Mouse (Mus musculus): ENCODE results near the gene Ndst4. TPM values are rescaled to one million over a fixed set of nuclear protein-coding genes. Genes with fewer than 3 reads are reported as not detected.

Gene Ndst4
- polyA plus RNA-seq, 1 experiment from 2014 or later: 2.6 TPM

DNA sequence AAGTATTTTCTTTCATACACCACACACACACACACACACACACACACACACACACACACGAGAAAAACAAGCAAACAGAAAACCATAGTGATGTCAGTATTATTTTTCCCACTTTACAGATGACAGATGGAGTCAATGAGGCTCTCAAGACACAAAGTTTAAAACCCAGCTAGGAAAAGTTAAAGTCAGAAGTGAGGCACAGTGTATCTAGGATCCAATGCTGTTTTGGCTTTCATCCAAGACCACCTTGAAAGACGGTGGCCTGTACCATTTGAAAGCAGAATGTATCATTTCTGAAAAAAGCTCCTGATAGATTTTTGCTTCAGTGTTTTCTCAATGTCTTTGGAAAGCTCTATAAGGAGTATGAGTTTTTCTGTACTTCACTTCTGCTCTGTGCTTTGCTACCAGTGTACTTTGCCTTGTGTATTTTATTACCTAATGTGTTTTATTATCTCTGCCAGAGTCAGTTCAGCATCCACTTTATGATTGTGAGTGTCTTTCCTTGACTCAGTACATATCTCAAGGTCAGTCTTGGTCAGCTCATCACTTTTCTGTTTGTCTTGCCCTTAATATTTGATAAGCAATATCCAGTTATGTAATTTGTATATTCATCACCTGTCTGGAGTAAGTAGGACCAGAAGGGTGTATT is 257.1 kb downstream of the Ndst4 start:
- H3K4me2 ChIP-seq: no peak overlapping the region
- H3K9me3 ChIP-seq: no peaks in the 10 kb centered on the region
- no peak overlapping the region for H3K4me3 ChIP-seq
- no peaks in the 10 kb centered on the region for H3K27me3 ChIP-seq
- no peak overlapping the region for H3K9ac ChIP-seq
- 59% methylated on average over 2 of the region's 2 CpGs for WGBS
- 0 out of 2 replicates have a peak, but pooled peaks cover 2% of the 10 kb centered on the region for H3K4me1 ChIP-seq (replicated peaks)
- ATAC-seq (ENCODE audit: low read depth): no peak
- no peak overlapping the region for H3K27ac ChIP-seq (replicated peaks)
- no peaks in the 10 kb centered on the region for H3K36me3 ChIP-seq

DNA sequence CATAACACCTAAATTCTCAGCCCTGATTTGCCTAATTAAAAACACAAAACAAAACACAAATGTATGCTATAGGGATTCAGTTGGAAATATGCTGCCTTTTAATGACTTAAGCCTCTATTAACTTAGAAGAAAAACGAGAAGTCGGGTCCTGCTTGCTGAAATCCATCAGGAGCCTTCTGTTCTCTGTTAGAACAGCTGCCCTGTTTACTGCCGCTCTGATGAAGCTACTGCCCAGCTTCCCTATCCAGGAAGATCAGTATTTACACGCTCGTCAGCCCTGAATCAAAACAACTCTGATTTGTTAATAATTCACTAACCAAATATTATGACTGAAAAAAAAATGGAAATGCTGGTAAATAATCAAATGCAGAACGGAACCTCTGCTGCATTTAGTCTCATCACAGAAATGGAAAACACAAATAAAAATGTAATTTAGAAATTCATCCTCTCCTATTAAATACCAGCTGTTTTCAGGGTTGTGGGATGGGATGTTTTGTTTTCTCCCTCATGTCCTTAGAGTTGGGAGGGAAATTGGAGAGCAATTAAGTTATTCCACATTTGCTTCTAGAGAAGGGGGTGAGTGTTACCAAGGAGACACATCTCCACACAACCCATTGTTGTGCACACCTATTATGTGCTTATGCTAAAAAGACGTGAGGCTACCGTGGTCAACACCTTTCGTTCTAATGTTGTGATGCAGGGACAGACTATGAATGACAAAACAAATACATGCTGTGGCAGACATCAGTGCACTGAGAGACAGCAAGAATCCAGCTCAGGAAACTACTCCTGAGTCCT is 270.3 kb downstream of the Ndst4 start:
- peaks cover 16% of the 10 kb centered on the region; the same call in 1 of the 2 replicates for H3K4me1 ChIP-seq (replicated peaks)
- no peaks in the 10 kb centered on the region for H3K36me3 ChIP-seq
- H3K27me3 ChIP-seq: no peaks in the 10 kb centered on the region
- H3K27ac ChIP-seq (replicated peaks): 0 out of 2 replicates have a peak overlapping the region, but pooled peaks have one; percentile 1
- no peak overlapping the region for H3K4me2 ChIP-seq
- 43% methylated on average over 9 of the region's 9 CpGs for WGBS
- H3K4me3 ChIP-seq: no peak overlapping the region
- H3K9ac ChIP-seq: no peak overlapping the region
- H3K9me3 ChIP-seq: no peaks in the 10 kb centered on the region
- 0 out of 2 replicates have a peak, but pooled peaks have one; percentile 47 for ATAC-seq (ENCODE audit: low read depth)

DNA sequence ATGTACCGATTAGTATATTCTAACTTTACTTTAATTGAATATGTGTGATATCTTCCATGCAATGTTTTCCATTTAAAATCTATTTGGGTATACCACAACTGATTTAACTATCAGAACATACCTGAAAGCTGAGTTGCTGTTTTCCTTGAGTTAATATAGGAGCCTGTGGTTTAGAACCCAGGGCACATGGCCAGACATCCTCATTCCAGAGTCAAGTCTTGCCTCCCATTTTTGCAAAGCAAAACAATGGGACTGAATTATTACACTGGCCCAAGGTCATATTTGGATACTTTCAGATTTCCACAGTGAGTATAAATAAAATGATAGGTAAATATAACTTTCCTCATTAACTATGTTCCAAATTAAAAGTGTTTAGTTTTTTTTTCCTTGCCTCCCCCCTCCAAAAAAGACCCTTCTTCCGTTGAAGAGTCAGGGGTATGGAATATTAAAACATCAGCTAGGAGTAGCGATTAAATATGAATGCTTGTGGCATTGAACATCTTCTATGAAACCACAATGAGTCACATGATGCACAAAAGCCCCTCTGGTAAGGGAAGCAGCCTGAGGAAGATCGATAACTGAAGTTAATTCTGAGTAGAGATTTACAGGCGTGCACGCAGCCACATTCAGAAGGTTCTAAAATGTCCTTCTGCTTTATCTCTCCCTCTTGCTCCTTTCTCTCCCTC is 271.5 kb downstream of the Ndst4 start:
- 74% methylated on average over 6 of the region's 6 CpGs for WGBS

DNA sequence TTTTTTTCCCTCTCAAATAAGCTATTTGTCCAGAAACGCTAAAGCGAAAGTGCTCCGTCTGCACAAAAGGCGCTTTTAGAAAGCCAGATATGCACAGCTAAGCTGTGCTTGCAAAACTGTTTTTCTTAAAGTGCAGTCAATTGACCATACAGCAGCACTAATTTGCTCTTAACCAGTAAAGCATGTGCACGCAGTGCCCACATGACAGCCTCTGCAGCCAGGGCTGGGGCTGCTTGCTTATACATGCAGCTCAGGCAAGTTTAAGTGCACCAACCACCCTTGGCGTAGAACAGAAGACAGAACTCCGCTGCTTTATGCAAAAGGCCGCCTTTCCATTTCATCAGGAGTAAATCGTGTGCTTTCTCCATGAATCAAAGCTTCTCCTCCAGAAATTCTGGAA is 275.0 kb downstream of the Ndst4 start:
- peak overlapping the region; percentile 32 for H3K4me2 ChIP-seq
- H3K27ac ChIP-seq (replicated peaks): 0 out of 2 replicates have a peak overlapping the region, but pooled peaks have one; percentile 4
- H3K36me3 ChIP-seq: no peaks in the 10 kb centered on the region
- H3K4me3 ChIP-seq: no peak overlapping the region
- 49% methylated on average over 9 of the region's 9 CpGs for WGBS
- peak; percentile 77 for ATAC-seq (ENCODE audit: low read depth)
- no peaks in the 10 kb centered on the region for H3K27me3 ChIP-seq
- H3K9ac ChIP-seq: no peak overlapping the region
- no peaks in the 10 kb centered on the region for H3K9me3 ChIP-seq
- peaks cover 16% of the 10 kb centered on the region; the same call in 1 of the 2 replicates for H3K4me1 ChIP-seq (replicated peaks)

More for the DNA sequence above, 271.5 kb downstream of the Ndst4 start:
- H3K9ac ChIP-seq: no peak overlapping the region
- no peaks in the 10 kb centered on the region for H3K27me3 ChIP-seq
- H3K4me3 ChIP-seq: no peak overlapping the region
- H3K36me3 ChIP-seq: no peaks in the 10 kb centered on the region
- H3K4me2 ChIP-seq: no peak overlapping the region
- H3K4me1 ChIP-seq (replicated peaks): peaks cover 16% of the 10 kb centered on the region; the same call in 1 of the 2 replicates
- H3K27ac ChIP-seq (replicated peaks): no peak overlapping the region
- no peak for ATAC-seq (ENCODE audit: low read depth)
- no peaks in the 10 kb centered on the region for H3K9me3 ChIP-seq

DNA sequence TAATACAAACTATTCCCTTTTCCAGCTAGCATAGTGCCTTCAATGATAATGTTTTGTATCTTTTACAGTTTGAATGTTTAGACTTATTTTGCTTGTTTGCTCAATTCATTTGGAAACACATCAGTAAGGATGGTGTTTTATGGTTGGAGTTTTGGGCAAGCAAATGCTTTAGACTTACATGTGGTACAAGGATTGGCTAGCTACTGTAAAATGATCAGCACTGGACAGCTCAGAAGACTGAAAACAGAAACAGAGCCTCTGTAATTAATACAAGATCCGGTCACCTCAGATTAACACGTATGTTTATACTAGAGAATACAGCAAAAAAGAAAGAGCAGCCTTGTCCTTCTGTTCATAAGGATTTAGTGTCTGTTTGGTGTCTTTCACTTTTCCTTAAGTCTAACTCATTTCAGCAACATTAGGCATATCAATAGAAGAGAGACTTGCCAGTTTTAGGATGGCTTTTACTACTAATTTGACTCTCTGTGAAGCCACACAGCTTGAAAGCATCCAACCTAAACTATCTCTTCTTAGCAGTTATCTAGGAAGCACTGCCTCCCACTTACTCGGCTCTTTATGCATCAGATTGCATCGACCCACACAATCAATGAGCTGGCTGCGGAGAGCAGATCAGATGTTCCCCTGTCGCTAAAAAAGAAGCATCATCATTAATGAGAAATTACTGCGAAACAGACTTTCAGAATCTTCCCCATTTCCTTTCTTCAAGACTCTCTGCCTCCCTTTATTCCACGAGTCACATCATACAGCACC is 279.8 kb downstream of the Ndst4 start:
- no peaks in the 10 kb centered on the region for H3K36me3 ChIP-seq

DNA sequence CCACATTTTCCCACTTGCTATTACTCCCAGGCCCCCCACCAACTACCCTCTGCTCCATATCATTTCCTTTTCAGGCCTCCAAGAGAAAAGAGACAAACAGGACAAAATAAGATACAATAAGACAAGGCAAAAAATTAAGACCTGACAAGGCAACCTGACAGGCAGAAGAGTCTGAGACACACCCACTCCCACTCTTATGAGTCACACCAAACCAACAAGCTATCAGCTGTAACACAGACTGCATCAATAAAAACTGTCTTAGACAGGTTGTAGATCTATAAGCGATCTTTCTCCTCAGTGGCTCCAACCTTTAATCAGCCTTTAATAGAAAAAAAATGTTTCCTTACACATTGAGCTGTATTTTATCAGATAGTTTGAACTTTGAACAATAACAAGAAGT is 280.7 kb downstream of the Ndst4 start:
- Histone ChIP-seq H3K4me2 (no peak overlapping the region), H3K27me3 (no peaks in the 10 kb centered on the region), H3K27ac (replicated peaks) (no peak overlapping the region), H3K36me3 (no peaks in the 10 kb centered on the region), H3K4me3 (no peak overlapping the region), H3K4me1 (replicated peaks) (no peaks in the 10 kb centered on the region), H3K9me3 (no peaks in the 10 kb centered on the region), H3K9ac (no peak overlapping the region)
- no peak for ATAC-seq (ENCODE audit: low read depth)
- WGBS: 98% methylated on average over 1 of the region's 1 CpGs

More for the DNA sequence above, 279.8 kb downstream of the Ndst4 start:
- Histone ChIP-seq H3K27ac (replicated peaks) (no peak overlapping the region), H3K4me1 (replicated peaks) (0 out of 2 replicates have a peak, but pooled peaks cover 3% of the 10 kb centered on the region), H3K9ac (no peak overlapping the region), H3K27me3 (no peaks in the 10 kb centered on the region), H3K9me3 (no peaks in the 10 kb centered on the region), H3K4me2 (no peak overlapping the region), H3K4me3 (no peak overlapping the region)
- WGBS: 77% methylated on average over 8 of the region's 8 CpGs
- ATAC-seq (ENCODE audit: low read depth): no peak

DNA sequence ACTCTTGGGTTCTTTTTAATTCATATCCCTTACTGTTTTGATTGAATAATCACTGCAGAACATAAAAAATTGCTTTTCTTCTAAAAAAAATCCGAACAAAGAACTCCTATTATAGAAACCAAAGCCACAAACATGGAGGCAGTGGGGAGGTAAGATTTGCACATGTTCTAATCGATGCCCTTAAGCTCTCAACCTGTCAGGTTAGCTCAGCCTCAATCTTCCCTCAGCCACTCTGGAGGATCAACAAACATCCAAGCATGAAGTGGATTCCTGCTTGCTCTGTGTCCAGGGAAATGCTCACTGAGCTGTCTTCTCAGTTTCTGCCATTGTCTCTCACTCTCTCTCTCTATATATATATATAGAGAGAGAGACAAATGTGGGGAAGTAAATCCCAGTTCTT is 283.7 kb downstream of the Ndst4 start:
- WGBS: 84% methylated on average over 2 of the region's 2 CpGs
- H3K4me2 ChIP-seq: no peak overlapping the region
- ATAC-seq (ENCODE audit: low read depth): no peak
- H3K9ac ChIP-seq: no peak overlapping the region
- no peaks in the 10 kb centered on the region for H3K9me3 ChIP-seq
- no peak overlapping the region for H3K4me3 ChIP-seq
- H3K27ac ChIP-seq (replicated peaks): no peak overlapping the region
- H3K27me3 ChIP-seq: no peaks in the 10 kb centered on the region
- H3K36me3 ChIP-seq: no peaks in the 10 kb centered on the region
- H3K4me1 ChIP-seq (replicated peaks): 0 out of 2 replicates have a peak, but pooled peaks cover 4% of the 10 kb centered on the region

DNA sequence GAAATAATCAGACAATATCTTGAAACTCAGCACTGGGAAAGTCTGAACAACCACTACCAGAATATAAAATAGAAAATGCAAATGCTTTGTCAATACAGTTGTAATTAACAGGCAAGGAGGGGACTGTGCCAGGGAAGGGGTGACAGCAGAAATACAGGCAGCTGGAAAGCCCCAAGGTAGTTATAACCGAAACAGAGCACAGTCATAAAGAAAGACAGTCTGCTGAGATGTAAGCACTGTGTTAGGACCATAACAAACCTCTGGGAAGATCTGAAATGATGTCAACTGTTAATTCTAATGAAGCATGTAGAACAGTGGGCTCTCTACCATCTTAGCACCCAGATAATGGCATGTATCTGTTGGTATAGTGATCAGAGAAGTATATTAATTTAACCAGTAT is 287.1 kb downstream of the Ndst4 start:
- Histone ChIP-seq H3K4me3 (no peak overlapping the region), H3K9me3 (no peaks in the 10 kb centered on the region), H3K4me2 (no peak overlapping the region), H3K4me1 (replicated peaks) (0 out of 2 replicates have a peak, but pooled peaks cover 4% of the 10 kb centered on the region), H3K36me3 (no peaks in the 10 kb centered on the region), H3K27me3 (no peaks in the 10 kb centered on the region), H3K9ac (no peak overlapping the region), H3K27ac (replicated peaks) (no peak overlapping the region)
- ATAC-seq (ENCODE audit: low read depth): peak; percentile 85; the same call in 1 of the 2 replicates
- WGBS: 38% methylated on average over 1 of the region's 1 CpGs

DNA sequence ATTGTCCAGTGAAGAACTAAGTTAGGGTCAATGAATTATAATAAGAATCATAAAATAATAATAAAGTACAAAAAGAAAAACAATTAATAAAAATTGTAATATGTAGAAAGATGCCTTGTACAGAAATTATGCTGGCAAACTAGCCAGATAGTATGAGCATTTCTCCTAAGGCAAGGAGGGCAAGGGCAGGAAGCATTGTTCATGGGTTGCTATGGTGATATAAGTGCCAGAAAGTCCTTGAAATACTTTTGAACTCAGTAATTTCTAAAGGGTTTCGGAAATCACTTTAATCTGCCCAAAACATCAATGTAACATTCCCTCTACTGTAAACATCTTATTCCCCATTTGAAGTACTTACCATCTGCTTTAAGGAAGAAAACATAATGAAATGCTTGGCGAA is 319.1 kb downstream of the Ndst4 start:
- no peak for ATAC-seq (ENCODE audit: low read depth)
- 88% methylated on average over 2 of the region's 2 CpGs for WGBS
- Histone ChIP-seq H3K36me3 (no peaks in the 10 kb centered on the region), H3K27me3 (no peaks in the 10 kb centered on the region), H3K4me1 (replicated peaks) (no peaks in the 10 kb centered on the region), H3K27ac (replicated peaks) (no peak overlapping the region), H3K9me3 (no peaks in the 10 kb centered on the region), H3K4me2 (no peak overlapping the region), H3K4me3 (no peak overlapping the region), H3K9ac (no peak overlapping the region)

DNA sequence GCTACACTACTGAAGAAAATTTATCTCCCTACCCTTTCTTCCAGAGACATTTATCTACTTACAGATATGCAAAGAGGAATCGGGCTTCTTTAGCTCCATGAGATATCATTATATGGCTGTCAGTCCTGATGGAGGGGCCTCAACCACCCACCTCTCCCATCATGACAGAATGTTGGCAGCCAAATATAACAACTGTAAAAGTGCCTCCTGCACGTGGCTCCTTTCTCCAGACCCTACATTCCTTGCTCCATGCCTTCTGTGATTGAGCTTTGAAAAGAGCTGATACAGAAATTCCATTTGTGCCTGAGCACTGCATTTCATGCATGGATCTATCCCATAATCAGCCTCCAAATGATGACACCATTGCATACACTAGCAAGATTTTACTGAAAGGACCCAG is 331.1 kb downstream of the Ndst4 start:
- no peak overlapping the region for H3K4me3 ChIP-seq
- H3K9me3 ChIP-seq: no peaks in the 10 kb centered on the region
- no peaks in the 10 kb centered on the region for H3K4me1 ChIP-seq (replicated peaks)
- H3K36me3 ChIP-seq: no peaks in the 10 kb centered on the region
- no peak overlapping the region for H3K9ac ChIP-seq
- ATAC-seq (ENCODE audit: low read depth): no peak
- 86% methylated on average over 2 of the region's 2 CpGs for WGBS
- no peak overlapping the region for H3K4me2 ChIP-seq
- no peak overlapping the region for H3K27ac ChIP-seq (replicated peaks)
- no peaks in the 10 kb centered on the region for H3K27me3 ChIP-seq

DNA sequence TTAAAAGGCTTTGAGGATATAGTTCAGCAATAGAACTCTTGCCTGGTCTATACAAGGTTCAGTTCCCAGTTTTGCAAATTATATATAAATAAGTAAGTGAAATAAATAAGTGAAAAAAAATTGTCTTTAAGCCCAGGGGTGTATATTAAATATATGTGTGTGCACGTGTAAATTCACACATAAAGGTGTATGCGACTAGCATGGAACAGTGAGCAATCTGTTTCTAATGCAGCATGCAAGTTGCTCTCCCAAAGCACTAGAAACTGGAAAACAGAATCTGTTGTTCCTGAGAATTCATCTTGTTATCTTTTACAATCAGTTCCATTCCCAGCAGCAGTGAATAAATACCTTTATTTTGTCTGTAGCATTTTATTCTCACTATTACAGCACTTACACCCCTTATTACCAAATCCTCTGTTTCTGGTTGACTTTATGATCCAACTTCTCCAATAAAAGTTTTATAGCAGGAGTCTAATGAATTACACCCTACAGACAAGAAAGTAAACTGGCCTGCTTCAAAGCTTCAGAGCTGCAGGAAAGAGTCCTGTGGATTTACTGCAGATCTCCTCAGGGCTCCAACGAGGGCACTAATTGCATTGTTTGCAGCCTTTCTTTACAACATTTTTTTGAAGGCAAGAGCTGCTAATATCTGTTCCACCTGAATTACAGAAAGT is 340.7 kb downstream of the Ndst4 start:
- Histone ChIP-seq H3K27ac (replicated peaks) (no peak overlapping the region), H3K9ac (no peak overlapping the region), H3K9me3 (no peaks in the 10 kb centered on the region), H3K36me3 (no peaks in the 10 kb centered on the region), H3K4me2 (no peak overlapping the region), H3K4me3 (no peak overlapping the region), H3K27me3 (no peaks in the 10 kb centered on the region), H3K4me1 (replicated peaks) (no peaks in the 10 kb centered on the region)
- ATAC-seq (ENCODE audit: low read depth): no peak
- WGBS: 35% methylated on average over 3 of the region's 3 CpGs

Data from neural tube, embryonic 13.5 days (tissue).